Mouse (Mus musculus): ENCODE data around the gene Hbp1.

Hbp1 gene

DNA sequence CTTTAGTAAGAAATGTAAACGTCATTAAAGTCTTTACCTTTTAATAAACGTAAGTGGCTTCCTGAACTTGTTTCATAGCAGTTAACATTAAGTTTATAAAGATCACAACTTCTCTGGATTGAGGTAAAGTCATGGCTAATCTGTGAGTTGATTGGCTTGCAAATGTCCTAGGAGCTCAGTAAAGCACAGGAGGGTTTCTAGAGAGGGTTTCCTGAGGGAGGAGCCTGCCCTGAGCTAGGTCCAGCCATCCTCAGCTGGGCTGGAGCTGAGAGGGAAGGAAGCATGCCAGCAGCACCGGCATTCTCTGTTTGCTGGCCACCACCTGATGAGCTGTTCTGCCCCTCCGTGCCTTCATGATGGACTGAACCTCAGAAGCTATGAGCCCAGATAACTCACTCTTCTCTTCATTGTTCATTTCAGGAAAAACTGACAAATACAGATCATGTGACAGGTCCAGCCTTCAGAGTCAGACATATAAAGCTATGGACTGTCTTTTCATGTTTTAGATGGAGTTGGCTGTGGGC is 49.9 kb downstream of the Hbp1 start:
- DNase-seq = no peak

DNA sequence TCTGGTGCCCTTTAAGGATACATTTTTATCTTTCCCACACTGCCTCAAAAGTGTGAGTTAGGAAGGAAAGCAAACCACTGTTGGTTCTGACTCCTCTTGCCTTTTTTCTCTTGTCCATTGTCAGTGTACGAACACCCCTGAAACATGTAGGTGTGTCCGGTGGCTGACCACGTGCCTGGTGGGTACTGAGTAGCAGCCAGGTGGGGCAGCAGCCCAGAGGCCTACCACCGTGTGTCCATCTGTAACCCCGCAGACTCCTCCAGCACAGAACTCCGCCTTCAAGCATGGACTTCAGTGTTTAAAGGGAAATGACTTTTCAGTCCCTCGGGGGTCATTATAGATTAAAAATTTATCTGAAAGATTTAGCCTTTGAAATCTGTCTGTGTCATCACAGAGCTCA is 52.9 kb downstream of the Hbp1 start:
- DNase-seq = peak; percentile 88 to 90

DNA sequence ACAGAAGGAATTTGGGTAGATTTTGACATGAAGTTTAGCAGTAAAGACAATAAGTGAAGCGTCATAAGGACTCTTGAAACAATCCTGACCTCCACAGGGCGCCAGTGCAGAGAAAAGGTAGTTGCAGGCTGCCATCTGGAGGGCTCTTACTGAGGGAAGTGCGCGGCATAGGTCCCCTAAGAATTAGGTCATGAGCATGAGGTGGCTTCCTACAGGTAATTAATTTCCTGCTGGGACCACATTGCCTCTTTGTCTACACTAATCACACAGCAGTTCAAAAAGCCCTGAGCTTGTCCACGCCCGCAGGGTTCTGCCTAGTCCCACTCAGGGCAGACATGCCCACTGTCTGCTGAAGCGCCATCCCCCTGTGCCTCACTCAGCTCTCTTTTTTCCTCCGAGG is 53.3 kb downstream of the Hbp1 start:
- DNase-seq = peak; percentile 84 to 89

DNA sequence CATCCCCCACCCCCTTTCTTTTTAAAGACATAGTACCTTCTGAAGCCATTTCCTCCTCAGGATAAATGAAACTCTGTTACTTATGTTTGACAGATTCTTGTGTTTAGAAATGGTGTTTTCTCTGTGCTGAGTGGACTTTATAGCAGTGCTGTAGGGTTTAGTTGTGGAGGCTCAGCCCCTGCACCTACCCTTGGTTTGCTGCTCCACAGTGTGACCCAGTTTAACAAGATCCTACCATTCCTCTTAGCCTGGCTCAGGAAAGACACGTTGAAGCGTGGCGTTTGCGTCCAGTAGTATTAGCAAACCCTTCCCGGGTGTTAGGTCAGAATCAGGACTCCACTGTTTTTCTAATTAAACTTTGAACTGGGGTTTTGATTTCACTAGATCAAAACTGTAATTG is 54.0 kb downstream of the Hbp1 start:
- peak in 1 of 2 experiments; percentile 47 for DNase-seq

DNA sequence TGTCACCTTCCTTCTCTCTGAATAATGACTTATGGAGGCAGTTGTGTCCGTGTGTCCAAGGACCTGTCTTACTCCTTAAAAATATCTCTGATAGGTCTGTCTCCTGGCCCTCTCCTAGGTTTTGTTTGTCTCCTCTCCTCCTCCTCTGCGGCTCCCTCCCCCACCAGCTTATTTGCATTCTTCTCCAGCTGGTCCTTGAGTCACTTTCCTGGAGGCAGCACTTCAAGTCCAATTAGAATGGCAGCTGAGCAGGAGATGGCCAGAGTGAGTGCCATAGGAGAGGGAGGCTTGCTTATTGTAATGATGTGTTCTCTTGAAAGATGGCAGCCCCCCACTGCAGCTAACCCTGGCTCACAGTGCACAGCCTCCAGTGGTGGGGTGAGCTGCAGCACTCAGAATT is 54.4 kb downstream of the Hbp1 start:
- peak; percentile 72 to 77 for DNase-seq

DNA sequence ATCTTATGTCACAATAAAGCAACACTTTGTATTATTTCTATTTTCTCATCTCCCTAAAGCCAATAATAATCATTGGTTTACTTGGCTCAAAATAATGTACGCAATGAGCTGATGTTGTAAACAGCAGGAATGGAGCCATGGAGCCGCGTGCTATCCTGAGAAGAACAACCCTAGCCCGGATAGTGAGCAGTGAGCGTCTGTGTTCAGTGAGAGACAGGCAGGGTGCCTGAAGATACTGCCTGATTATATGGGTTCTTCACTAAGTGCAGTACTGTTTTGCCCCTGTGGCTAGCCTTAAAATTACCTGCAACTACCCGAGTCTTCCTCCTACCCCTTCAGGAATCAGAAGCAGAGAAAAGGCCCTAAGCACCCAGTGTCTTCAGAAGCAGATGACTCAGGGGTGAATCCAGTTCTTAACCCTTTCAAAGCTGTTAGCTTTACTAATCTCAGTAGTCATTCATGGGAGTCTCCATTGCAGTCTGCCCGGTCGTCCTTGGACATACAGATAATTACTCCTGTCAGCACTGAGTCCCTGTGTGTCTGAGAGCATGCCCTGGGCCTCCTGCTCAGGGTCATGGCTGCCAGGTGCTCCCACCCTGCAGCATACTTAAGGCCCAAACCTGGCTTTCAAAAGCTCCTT is 55.1 kb downstream of the Hbp1 start:
- DNase-seq = peak in 1 of 2 experiments; percentile 46

DNA sequence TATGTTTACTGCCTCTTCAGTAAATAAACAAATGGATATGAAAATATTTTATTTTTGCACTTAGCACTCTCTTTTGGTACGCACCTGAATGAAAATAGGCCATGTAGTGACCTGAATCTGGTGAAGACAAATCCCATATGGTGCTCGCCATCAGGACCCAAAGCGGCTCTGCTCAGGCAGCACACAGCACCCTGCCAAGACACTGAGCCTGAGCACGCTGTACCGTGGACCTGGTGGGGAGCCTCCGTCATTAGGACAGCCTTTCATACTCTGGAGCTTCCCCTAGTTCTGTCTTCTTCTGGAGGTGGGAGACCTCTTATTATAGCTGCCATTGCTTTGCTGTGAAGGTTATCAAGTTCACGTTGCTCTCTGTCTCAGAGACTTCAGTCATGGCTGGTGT is 57.6 kb downstream of the Hbp1 start:
- DNase-seq = peak; percentile 80 to 82

DNA sequence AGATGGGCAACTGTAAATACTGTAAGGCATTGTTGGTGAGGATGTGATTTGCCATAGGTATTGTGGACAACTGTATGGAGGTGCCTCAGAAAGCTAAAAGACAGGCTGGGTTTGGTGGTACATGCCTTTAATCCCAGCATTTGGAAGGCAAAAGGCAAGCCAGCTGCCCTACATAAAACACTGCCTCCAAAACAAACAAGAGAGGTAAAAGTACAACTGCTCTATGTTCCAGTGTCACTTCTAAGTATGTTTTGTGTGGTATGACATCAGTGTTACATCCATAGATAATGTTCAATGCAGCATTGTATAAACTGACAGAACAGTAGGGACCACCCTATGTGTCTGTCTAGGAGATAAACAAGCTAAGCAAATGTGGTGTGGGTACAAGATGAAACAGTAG is 58.3 kb downstream of the Hbp1 start:
- no peak for DNase-seq

DNA sequence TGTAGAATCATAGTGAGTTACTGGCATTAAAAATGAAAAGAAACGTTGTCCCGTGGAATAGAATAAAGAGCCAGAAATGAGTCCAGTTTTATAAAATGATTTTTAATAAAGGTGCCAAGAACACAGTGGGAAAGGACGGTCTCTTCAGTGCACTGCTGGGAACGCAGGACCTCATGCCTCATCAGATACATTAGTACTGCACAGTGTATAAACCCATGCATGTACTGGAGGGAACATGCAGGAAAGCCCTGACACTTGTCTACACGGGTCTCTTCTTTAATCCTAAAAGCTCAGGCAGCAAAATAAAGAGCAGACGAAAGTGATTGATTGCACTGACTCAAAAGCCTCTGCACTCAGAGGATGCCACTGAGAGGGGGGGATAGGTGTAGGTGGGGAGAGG is 59.6 kb downstream of the Hbp1 start:
- DNase-seq = no peak

DNA sequence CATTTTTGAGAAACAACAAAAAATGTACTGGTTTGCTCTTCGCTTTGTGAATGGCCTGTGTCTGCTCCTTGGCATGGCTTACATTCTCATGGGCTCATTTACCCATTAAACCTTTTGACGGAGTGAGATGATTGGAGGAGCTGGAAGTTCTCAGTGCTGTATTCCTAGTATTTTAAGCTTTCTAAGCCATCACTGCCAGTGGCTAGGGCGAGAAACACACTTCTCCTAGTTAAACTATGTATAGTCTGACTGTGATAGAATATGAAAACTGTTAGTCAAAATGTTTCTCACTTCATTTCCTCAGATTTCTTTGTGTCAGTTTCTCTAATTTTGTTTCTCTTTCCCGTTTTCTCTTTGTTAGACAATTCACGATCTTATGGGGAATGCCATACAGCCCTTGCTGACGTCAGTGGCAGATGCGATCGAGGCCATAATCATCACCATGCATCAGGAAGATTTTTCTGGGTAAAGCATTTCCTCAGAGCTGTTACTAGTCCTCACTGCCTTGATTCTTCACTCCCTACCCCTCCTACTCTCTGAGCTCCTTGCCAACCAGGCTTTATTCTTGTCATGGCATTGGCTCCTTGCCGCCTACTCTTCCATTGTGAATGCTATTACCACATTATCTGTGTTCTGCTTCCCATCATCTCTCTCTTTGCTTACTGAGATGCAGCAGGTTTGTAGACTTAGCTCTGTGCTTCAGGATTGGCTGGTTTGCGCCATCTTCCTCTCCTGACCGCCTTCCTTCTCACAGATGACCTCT is 64.3 kb downstream of the Hbp1 start:
- DNase-seq = no peak

DNA sequence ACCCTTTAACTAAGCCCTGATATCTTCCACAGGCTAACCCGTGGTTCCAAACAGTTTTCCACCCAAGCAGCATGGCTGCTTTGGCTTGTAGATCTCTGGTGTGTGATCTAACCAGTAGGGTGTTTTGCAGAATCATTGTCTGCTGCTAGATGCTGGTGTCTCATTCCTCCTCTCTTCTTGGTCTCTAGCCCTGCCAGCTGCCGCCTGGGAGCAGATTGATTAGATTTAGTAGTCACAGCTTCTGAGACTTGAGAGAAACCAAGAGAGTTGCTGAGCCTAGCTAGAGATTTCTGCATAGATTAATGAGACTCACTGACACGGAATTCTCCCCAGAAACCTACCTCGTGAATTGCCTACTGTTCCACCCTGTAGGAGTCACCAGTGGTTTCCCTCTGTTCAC is 65.3 kb downstream of the Hbp1 start:
- DNase-seq = no peak

DNA sequence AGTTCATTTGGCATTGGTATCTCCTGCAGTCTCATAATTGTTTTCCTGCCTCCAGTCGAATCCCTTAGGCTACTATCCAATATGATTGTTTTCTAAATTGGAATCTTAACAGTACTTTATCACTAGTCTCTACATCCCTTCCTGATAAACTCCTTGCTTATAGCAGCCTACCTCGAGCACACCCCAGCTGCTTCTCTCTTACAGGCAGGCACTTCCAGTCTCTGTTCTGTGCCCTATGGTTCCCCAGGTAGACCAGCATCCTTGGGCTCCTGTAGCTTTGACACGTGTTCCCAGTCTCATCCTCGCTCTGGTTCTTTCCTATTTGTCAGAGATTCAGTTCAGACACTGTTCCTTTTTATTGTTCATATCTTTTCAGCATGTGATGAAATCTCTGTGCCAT is 66.0 kb downstream of the Hbp1 start:
- no peak for DNase-seq

DNA sequence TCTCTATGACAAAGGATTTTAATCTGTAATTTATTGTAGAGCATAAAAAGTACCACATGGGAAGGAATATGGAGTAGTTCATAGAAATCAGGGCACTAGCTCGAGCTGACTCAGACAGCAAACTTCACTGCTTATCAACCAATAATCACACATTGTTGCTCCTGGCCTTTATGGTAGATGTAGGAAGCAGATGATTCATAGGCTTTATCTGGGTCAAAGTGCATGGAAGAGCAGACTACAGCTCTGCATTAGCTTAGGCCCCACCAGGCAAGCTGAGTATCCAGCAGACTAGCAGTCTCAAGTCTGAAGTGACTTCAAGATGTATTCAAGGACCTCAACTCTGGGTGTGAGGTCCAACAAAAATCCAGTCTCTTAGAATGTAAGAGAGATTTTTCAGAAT is 67.6 kb downstream of the Hbp1 start:
- no peak for DNase-seq

DNA sequence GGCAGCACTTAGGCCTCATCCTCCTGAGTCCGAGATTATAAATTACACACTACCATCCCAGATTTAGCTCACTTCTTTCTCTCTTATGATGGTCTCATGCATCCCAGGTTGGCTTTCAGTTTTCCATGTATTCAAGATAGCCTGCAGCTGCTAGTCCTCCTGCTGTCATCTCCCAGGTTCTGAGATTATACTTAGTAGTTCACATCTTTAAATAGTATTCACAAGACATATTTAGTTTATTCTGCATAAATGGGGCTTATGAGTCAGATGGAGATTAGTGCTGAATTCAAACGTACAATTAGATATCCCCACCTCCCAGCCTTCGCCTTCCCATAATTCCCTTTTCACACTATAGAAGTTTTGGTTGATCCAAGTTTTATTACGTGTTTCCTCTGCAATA is 73.6 kb downstream of the Hbp1 start:
- DNase-seq = no peak
